Mouse (Mus musculus) adrenal gland, postnatal 10 days (tissue): ENCODE data around the gene Odf3l2. TPM values are rescaled to one million over a fixed set of nuclear protein-coding genes. Genes with fewer than 3 reads are reported as not detected.

ENCODE experiments used
- DNase-seq: peaks from one replicate; pipeline ENCODE4 v3.0.0; 2021; ENCODE audit warnings: mixed read lengths
- total RNA-seq, 2 experiments: library from RNA; stranded (reverse); gene quantifications; 2 replicates each; pipeline ENCODE4 v1.2.3; 2021

Gene Odf3l2
- total RNA-seq, 2 experiments from 2014 or later, result not detected

DNA sequence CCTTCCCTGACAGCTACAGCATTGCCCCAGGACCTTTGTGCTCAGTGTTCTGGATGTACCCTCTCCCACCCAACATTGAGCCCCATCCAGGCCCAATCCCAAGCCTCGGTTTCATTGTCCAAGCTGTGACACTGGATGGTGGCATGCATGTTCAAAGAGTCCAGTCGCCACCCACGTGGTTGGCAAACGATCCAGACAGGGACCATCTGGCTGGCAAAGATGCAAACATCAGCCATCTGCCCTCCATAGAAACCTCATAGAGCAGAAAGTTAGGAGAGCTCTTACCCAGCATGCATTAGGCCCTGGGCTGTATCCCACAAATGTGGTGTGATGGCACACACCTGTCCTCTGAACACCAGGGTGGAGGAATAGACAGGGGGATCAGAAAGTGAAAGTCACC lies 14.1 kb downstream of the Odf3l2 start:
- no peak for DNase-seq

DNA sequence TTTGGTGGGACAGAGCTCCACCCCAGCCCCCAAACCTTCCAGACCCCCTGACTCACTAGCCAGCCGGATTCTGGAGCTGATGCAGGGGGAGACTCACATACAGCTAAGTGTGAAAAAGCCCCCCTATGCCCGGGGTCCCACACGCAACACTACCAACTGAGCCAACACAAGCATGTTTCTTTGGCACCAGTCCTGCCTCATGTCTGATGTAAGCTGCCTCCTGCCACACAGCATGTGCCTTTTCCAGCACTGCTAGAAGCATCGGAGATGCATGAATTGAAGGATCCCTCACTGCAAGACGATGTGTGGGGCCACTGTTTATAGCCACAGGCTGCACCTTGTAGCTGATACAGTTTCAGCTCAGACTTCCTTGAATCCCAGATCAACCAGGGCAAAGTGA lies 17.2 kb downstream of the Odf3l2 start:
- no peak for DNase-seq

DNA sequence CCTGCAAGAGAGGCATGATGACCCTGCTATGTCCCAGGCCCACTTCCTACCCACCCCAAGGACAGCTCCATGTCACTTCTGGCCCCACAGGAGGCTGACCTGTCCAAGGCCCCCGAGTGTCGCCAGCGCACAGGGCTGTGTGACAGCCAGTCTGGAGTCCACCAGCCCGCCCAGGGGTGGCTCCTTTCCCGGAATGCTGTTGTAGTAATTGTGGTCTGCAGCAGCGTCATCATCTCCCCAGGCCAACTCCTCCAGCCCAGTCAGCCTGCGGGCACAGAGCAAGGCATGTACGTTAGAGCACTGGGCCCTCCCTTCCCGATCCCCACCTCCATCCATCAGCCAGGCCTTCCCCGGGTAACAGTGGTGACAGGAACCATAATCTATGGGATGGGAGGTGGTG lies 19.4 kb downstream of the Odf3l2 start:
- peak; percentile 23 for DNase-seq

DNA sequence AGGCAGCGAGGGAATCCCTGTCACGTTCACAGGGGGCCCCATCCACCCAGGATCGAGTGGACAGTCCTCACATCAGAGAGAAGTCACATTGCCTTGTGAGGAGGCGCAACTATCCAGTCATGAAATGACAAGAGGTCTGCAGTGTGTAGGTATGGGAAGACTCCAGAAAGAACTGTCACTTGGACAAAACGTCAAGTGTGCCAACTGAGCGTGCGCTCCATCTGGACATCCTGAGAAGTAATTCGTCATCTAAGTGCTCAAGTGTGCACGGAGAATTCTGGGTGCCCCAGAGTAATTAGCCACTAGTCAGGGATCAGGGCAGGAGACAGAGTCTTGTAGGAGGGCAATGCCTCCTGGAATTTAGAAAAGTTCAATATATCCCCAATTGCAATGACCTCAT lies 20.1 kb downstream of the Odf3l2 start:
- DNase-seq, result no peak

DNA sequence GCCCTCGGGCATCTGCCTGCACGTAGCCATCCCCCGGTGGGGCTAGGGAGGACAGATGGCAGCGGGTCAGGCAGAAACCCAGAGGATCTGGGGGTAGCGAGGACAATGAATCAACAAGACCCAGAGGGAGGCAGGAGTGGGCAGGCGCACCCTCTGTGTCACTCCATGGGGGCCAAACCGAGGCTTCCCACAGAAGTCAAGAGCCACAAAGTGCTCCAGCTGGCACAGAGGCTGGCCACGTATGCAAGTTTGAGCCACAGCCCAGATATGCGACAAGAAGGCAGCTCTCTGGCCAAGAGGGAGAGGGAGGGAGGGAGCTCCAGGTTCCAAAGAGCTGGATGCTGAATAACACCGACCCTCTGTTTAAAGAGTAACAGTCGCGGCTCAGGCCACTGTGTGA lies 21.6 kb downstream of the Odf3l2 start:
- no peak for DNase-seq

DNA sequence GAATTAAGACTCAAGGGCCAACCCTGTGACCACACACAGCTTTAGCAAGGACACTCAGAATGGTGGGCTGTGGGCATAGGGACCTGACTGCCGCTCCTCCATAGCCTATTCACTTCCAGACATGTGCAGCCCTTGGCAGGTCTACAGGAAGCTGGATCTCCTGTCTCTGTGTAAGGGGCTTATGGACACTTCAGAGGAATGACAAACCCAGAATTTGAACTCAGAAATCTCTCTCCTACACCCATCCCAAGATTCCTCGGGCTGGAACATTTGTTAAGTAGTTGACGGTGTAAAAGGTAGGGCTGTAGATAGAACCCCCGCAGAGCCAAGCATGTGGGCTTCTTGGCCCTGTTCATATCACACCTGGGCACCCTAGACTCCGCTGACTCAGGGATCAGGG lies 29.2 kb downstream of the Odf3l2 start:
- DNase-seq, result no peak

DNA sequence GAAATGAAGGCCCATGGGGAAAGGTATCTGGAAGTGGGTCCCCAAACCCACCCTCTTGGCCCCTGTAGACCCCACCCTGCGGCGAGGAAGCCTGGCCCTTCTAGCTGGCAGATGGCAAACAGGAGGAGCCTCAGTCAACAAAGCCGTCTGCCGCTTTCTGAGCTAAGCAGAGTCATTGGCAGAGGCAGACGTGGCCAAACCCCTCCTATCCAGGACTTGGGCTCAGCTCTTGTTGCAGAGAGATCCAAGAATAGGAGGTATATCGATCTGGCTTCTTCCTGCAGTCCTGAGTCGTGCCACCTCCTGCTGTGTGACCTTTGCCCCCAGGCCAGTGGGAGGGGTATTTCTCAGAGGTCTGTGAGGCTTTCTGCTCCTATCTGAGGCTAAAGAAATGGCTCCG lies 29.7 kb downstream of the Odf3l2 start:
- no peak for DNase-seq

DNA sequence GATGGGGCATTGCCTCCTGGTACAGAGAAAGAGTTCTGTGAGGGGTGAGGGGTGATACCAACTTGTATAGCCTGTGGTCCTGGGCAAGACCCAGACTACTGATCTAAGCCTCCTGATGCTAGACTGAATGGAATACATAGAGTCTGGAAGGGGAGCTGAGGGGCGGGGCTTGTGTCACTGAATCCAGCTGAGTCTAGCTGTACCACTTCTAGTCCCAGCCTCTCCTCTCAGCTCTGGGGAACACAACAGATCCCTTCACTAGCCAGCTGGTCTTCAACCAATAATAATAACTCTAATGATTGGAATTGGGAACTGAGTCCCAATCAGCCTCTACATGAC lies 31.3 kb downstream of the Odf3l2 start:
- DNase-seq, result no peak

DNA sequence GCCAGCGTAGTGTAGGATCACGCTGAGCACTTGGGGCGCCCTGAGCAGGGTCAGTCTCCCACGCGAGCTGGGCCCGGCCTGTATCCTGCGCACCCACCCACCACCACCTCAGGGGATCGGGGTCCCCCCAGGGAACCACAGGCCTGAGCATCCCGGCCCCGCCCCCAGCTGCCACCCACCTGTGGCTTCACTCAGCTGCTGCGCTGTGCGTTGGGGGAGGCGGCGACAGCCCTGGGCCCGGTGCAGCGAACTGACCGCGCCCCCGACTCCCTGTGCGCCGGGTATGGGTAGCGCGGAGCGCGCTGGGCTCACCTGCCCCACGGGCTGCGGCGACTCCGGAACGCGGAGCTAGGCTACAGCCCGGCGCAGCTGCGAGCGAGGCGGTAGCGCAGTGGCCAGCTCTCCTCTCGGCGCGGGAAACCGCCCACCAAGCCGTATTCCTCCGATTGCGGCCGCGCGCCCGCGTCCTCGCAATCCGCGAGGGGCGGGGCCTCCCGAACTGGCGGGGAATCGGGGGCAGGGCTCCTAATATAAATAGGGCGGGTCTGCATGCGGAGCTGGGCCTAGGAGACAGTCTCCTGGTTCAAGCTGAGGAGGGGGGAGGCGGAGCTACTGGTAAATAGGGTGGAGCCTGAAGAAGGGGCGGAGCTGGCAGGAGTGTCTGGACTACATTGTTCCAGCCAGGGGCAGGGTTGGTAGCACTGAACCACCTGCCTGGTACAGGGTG lies 31.8 kb downstream of the Odf3l2 start, which contains the start of gene C2cd4c:
TSS of gene C2cd4c (minus strand) at position 448 of the 727 bp plus-strand sequence.
- DNase-seq, result peak; percentile 66

DNA sequence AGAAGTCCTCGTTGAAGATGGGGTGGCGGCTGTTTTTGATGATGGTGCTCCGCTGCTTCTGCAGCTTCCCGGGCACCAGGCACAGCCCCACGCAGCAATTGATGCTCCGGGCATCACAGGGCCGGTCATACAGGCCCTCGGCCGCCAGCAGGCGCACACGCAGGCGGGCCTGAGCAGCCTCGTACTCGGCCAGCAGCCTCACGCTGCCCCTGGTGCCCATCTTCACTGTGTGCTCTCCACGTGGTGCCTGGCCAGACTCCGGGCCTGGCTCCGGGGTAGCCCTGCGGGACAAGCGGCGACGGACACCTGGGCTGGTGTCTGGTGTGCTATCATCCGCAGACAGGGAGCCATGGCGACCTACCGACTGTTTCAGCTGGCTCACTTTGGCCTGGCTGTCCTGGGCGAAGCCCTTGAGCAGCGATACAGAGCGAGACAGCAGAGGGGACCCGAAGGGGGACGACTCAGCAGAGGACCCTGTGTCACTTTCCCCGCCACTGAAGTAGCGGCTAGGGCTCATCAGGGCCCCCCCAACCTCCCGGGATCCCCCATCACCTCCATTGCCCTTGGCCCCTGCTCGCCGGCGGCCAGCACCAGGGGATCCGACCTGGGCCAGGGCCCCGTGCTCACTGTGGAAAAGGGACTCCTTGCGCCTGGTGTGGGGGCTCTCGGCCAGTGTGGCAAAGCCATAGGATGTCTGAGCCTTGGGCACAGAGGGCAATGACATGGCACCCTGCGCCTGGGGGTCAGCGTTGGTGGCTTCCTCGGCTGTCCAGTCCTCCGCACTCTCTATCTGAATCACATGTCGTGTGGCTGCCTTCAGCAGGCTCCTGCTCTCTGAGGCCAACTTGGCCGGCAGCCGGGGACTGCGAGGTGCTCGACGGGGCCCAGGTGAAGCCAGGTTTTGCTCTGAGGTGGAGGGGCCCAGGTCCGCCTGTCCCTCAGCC lies 33.1 kb downstream of the Odf3l2 start:
- no peak for DNase-seq

DNA sequence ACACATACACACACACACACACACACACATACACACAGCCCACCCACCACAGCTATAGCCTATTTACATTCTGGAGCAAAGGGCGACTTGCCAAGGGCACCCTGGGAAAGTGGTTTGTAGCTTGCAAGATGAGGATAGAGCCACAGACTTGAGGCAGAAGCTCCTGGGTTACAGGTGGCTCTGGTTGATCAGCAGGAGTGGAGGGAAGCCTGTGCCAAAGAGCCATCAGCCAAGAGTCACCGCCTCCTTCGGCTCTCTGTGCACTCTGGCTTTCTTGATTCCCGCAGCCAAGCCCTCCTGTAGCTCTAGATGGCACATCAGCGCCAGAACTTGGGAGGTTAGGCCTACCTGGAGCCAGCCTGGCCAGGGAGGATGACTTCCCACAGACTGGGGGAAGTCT lies 34.2 kb downstream of the Odf3l2 start:
- DNase-seq, result no peak

DNA sequence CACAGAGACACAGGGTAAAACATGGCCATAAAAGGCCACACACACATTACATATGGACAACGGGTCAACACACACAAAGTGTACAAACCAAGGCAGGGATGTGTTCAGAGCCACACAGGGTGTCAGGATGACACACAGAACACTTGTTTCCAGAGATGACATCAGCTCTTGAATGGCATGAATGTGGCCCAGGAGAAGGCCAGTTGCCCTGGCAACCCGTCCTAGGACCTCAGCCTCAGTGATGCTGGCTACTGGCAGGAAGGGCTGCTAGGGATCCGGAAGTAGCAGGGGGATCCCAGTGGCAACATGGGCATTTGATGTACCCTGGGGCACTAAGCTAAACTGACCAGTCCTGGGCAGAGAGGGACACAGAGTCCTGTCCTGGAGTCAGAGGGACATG lies 36.3 kb downstream of the Odf3l2 start:
- no peak for DNase-seq

DNA sequence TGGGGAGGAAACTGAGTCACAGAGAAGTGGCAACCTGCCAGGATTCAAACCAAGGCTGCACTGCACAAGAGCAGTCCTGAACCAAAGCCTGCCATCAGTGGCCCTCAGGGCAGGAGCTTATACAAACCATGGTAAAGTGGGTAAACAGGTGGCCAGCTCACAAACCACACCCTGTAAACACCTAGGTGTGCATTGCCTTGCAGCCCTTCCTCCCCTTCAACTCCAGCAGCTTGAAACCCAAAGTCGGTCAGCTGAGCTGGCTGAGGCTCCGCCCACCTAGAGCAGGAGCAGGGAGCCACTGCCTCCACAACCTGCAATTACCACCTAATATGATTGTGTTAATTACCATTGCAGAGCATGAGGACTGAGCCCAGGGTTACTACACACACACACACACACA lies 37.6 kb downstream of the Odf3l2 start:
- no peak for DNase-seq

DNA sequence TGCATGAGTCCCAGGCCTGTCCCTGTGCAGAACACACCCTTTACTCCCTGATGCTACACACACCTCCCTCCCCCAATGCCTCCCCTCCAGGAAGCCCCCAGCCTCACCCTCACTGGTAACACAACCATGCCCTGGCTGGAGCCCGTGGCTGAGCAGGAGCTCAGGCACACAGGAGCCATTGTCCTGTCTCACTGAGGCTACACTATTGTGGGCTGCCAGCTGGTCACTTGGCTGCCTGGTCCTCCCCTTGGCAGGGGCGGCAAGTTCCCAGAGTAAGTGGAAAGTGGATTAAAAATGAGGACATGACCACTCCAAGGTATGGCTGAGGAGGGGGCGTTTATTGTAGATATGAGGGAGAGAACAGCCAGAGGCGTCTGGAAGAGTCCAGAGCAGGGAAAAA lies 39.0 kb downstream of the Odf3l2 start:
- DNase-seq, result no peak

DNA sequence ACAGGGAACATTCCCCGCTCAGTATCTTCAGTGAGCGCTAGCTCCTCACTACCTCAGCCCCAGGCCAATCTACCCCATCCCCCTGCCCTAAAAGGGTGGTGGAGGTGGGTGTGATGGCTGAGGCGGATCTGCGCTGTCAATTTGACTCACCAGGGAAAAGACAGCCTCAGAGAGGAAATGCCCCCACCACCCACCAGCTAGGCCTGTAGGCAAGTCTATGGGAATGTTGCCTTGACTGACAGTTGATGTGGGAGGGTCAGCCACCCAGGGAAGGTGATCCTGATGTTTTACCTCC lies 47.7 kb downstream of the Odf3l2 start:
- DNase-seq, result no peak

DNA sequence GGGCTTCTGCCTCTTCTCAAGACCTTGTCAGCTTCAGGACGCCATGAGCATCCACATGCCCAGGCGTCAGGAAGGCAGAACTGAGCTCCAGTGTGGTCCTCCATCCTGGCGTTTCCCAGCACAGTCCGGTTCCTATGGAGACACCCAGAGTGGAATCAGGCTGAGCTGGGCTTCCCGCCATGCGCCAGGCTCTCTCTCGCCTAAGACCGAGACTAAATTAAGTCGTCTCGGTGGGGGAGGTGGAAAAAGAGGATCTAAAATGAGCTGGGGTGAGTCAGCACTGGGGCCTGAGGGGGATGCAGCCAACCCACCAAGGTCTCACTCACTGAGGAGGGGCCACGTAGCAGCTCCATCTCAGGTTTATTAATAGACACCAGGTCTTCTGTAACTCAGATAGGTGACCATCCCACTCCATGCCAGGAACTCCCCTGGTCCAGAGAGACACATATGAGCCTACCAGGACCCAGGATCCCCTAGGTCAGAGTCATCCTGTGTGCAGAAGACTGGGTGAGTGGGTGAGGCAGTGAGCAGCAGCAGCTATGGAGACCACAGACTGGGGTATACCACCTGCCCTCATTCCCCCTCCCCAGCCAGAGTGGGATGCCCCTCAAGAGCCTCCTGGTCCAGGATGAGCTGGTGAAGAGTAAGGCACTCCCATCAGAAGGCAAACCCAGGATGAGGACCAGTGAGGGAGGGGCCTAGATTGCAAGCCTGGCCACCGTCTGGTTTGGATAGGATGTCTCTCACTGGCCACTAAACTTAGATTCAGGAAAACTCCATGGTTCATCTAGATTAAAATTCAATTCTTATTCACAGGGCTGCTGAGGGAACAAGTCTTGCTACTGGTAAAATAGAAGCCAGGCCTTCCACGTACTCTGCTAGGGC lies 48.2 kb downstream of the Odf3l2 start:
- no peak for DNase-seq

DNA sequence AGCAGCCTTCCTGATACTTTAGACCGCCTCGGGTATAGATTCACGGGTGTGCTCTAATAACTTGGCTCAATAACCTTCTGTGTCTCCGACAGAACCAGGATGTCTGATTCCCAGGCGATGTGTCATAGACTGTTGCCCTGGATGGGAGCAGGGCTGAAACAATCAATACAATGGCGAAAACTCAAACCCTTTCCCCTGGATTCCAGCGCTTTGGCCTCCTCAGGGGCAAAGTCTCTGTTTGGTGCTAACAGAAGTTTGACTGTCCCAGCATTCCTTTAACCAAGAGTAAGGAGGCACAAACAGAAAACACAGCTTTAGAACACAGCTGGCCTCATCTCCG lies 50.0 kb downstream of the Odf3l2 start:
- DNase-seq, result no peak

DNA sequence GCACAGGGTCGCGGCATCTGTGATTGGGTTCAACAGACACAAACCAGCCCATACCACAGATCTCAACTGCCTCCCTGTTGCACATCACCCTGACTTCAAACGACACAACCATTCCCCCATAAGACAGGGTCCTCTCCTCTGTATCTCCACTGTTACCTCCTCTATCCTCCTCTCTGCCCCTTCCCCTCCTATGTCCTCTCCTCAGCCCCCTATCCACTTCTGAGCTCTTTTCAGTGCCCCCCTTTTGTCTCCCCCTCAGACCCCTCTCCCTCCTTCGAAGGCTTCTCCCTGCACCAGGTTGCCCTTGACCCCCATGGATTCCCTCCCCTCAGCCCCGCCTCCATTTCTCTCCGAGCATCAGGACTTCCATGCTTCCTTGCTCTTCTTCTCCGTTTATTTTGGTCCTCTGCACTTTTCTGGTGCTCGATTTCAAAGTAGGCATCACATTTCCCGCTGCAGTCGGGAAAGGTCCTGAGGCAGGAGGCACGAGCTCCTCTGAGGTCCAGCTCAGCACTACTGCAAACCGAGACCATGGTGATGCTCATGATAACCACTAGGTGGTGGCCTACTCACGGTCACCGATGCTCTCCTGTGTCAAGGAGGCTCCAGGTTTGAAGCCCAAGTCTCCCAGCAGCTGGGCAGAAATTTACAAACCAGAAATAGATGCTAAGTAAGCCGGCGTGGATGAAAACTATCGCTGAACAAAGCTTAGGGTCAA lies 50.5 kb downstream of the Odf3l2 start:
- DNase-seq, result peak; percentile 67

DNA sequence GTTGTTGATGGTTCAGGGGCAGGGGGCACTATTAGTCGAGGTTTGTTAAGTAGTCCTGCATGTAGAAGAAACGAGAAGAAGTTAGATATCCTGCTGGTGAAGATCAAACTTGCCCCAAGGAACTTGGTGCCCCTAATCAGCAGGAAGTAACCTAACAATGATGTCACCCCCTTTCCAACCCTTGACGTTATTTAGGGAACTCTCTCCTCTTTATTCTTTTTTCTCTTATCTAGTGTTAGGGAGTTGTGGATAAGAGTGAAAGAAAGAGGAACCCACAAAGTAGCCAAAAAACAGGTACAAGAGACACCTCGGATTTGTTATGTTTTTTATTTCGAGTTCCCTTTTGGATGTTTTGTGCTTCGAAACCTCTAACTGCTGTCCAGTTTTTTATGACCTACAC lies 51.4 kb downstream of the Odf3l2 start:
- DNase-seq, result no peak

DNA sequence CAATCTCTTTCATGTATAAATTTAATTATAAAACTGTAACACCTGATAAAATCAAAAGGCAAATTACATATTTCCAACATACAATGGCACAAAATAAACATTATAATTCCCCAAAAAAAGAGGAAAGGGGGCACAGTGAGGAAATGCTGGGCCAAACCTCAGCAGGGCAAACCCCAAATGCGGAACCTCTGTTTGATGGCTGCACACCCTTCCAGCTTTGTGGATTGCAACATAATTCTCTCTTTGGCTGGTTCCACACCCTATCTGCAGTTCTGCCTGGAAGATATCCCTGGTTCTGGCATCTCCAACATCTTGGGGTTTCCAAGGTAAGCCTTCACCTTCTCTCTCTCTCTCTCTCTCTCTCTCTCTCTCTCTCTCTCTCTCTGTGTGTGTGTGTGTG lies 54.8 kb downstream of the Odf3l2 start:
- DNase-seq, result no peak
